Mouse (Mus musculus): ENCODE data around the gene Ruvbl1.
A peak's percentile ranks its signal among the peaks of the same experiment; 100 is the strongest.

DNA sequence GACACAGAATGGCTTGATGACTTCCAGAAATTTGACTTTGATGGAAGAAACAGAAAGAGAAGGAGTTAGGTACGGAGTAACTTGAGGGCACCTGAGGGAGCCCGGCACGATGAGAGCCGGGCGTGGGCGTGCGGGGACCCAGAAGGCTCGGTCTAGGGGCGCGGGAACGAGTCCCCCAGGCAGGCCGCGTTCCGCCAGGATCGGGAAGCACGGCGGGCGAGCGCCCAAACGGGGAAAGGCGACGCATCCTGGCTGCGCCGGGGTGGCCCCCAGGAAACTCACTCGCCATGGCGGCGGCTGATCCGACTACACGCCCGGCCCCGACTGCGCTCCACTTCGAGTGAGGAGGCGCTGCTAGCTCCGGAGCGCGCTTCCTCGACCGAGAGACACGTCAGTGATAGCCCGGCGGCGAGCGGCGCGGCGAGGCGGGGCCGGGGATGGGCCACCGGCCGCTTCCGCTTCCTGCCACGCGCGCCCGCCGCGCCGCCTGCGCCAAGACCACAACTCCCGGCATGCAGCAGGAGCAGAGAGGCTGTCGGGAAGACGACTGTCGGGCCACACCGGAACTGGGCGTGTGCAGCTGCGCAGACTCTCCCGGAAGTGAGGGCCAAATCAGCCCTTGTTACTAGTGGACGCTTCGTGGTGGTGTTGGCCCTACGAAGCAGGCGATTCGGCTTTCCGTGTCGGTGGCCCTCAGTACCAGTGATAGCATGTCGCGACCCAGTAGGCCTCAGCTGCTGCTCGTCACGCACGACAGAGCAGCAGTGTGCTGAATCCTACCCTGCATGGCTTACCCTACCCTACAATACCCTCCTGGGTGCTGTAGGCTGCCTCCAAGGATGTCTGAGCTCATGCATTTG is 53.4 kb downstream of the Ruvbl1 start, which contains the start of gene Sec61a1:
- no peak for TF ChIP-seq USF1 (IDR thresholded peaks at IDR 0.05; ENCODE audit: low read depth)
- no peak for TF ChIP-seq CTCF (IDR thresholded peaks at IDR 0.05; ENCODE audit: control insufficient read depth, insufficient read depth, insufficient read length)
- TF ChIP-seq FOSL1 (IDR thresholded peaks at IDR 0.05; ENCODE audit: insufficient read depth, low read length, poor library complexity, severe bottlenecking) = no peak
- no peak for TF ChIP-seq MYOD1 (IDR thresholded peaks at IDR 0.05; ENCODE audit: control insufficient read depth, insufficient read length, low read depth)
- TF ChIP-seq CEBPB (IDR thresholded peaks at IDR 0.05; ENCODE audit: low read depth) = no peak
- peak; percentile 79 for TF ChIP-seq MAX (IDR thresholded peaks at IDR 0.05)

All from C2C12 (cell line).